Mouse (Mus musculus) ES-E14 (cell line): ENCODE results near the gene Pla2g7. TPM values are rescaled to one million over a fixed set of nuclear protein-coding genes. Genes with fewer than 3 reads are reported as not detected.
"Not testable (repeated sequence)": the region's sequence is repeated elsewhere in the genome, so short reads cannot be mapped to it uniquely, and the experiment has no call there.

Experiments used
- DNase-seq: peaks from one replicate; pipeline ENCODE4 v3.0.0-alpha.2; 2013; ENCODE audit warnings: low read depth, low spot score
- H3K27ac ChIP-seq: 2 replicates; pipeline ENCODE4 v1.5.1; 2012; ENCODE audit warnings: low read depth, mild to moderate bottlenecking, low read length, moderate library complexity, mixed read lengths; ENCODE audit not compliant: poor library complexity, insufficient read depth, severe bottlenecking
- H3K36me3 ChIP-seq: 2 replicates; pipeline ENCODE4 v1.6.1; 2012; ENCODE audit warnings: mild to moderate bottlenecking, low read length, moderate library complexity, mixed read lengths; ENCODE audit not compliant: control insufficient read depth, poor library complexity, insufficient read depth, severe bottlenecking
- H3K4me1 ChIP-seq, 2 experiments: fragments of 150-350 bp in 1 of 2; sonication (generic) in 1 of 2; 2 replicates each; pipeline ENCODE4 v1.6.1; 2012; ENCODE audit warnings: low read length in 2 of 2, mild to moderate bottlenecking in 1 of 2, mixed read lengths in 1 of 2; ENCODE audit not compliant: control insufficient read depth in 2 of 2, insufficient read depth in 2 of 2, poor library complexity in 1 of 2
- H3K4me3 ChIP-seq, 2 experiments: fragments of 150-350 bp in 1 of 2; sonication (generic) in 1 of 2; 2 replicates each; pipeline ENCODE4 v1.5.1; 2012; ENCODE audit warnings: low read length in 2 of 2, low read depth in 1 of 2, mild to moderate bottlenecking in 1 of 2, mixed read lengths in 1 of 2; ENCODE audit not compliant: insufficient read depth in 1 of 2, poor library complexity in 1 of 2, severe bottlenecking in 1 of 2
- H3K9ac ChIP-seq: 2 replicates; pipeline ENCODE4 v1.6.1; 2012; ENCODE audit warnings: low read depth, mild to moderate bottlenecking, low read length, mixed read lengths; ENCODE audit not compliant: poor library complexity, insufficient read depth, severe bottlenecking
- H3K9me3 ChIP-seq: fragments of 150-350 bp; sonication (generic); 2 replicates; pipeline ENCODE4 v1.6.1; 2012; ENCODE audit warnings: low read depth, mild to moderate bottlenecking, low read length; ENCODE audit not compliant: control insufficient read depth, insufficient read depth
- CHD2 ChIP-seq: IDR thresholded peaks from 2 replicates; pipeline ENCODE4 v1.6.1; 2014; ENCODE audit warnings: mild to moderate bottlenecking, low read depth, low read length, inconsistent platforms
- HCFC1 ChIP-seq: IDR thresholded peaks from 2 replicates; pipeline ENCODE4 v1.6.1; 2012; ENCODE audit warnings: low read length, inconsistent platforms, borderline replicate concordance; ENCODE audit not compliant: insufficient read depth
- MAFK ChIP-seq: IDR thresholded peaks from 2 replicates; pipeline ENCODE4 v1.6.1; 2014; ENCODE audit warnings: mild to moderate bottlenecking, low read depth, low read length, inconsistent platforms; ENCODE audit not compliant: insufficient read depth
- ZC3H11A ChIP-seq: IDR thresholded peaks from 2 replicates; pipeline ENCODE4 v1.6.1; 2012; ENCODE audit warnings: low read depth, mild to moderate bottlenecking, inconsistent platforms, low read length, borderline replicate concordance
- ZNF384 ChIP-seq: IDR thresholded peaks from 2 replicates; pipeline ENCODE4 v1.6.1; 2012; ENCODE audit warnings: low read depth, low read length, inconsistent platforms
- in situ Hi-C, 2 experiments: fragments of 600-800 bp; cut with MboI; formaldehyde crosslinking; loops; one replicate each; pipeline ENCODE4 v1.15.1; 2025; ENCODE audit warnings: low sequenced_read_pairs in 2 of 2, inconsistent platforms in 1 of 2; ENCODE audit not compliant: unreplicated experiment in 2 of 2
- total RNA-seq: library from RNA; depleted of rRNA; stranded (reverse); fragments of 300-350 nt; gene quantifications from 2 replicates; pipeline ENCODE4 v1.2.3, GENCODE M21; 2012

The Pla2g7 gene
- total RNA-seq, 1 experiment = 5.7 TPM

- Histone ChIP-seq H3K4me1 (no peaks in the 10 kb centered on the region; a peak in 1 of 4 replicates), H3K9me3 (no peaks in the 10 kb centered on the region), H3K27ac (no peak overlapping the region), H3K9ac (no peak overlapping the region), H3K4me3 (no peak overlapping the region), H3K36me3 (no peaks in the 10 kb centered on the region)
- in situ Hi-C loops = no loop called here
- TF ChIP-seq HCFC1 = no peak
- TF ChIP-seq ZNF384 = no peak
- no peak for TF ChIP-seq MAFK
- TF ChIP-seq CHD2 = no peak
- no peak for TF ChIP-seq ZC3H11A
- no peak for DNase-seq
Measured at GRCm38 (mm10) chr17:43531192-43531591, 36.7 kb upstream of the Pla2g7 start.

- Histone ChIP-seq H3K36me3 (no peaks in the 10 kb centered on the region), H3K27ac (no peak overlapping the region), H3K9me3 (no peaks in the 10 kb centered on the region), H3K4me1 (no peaks in the 10 kb centered on the region; a peak in 1 of 4 replicates), H3K4me3 (peak overlapping the region in 1 of 2 experiments; percentile 60; a peak in 2 of 4 replicates), H3K9ac (no peak overlapping the region)
- TF ChIP-seq HCFC1 (no peak), ZC3H11A (no peak), CHD2 (no peak), MAFK (no peak), ZNF384 (no peak)
- peak; percentile 69 for DNase-seq
- in situ Hi-C loops = no loop called here
Measured at GRCm38 (mm10) chr17:43534362-43535222, 33.3 kb upstream of the Pla2g7 start.

- H3K4me1 ChIP-seq, H3K27ac ChIP-seq, H3K36me3 ChIP-seq, in situ Hi-C loops, H3K9me3 ChIP-seq, H3K9ac ChIP-seq, DNase-seq, H3K4me3 ChIP-seq: not testable (repeated sequence)
Measured at GRCm38 (mm10) chr17:43536841-43537240, 31.1 kb upstream of the Pla2g7 start.

- H3K27ac ChIP-seq = no peak overlapping the region
- H3K4me1 ChIP-seq = no peaks in the 10 kb centered on the region; a peak in 1 of 4 replicates
- in situ Hi-C loops = no loop called here
- no peak overlapping the region for H3K9ac ChIP-seq
- H3K36me3 ChIP-seq = no peaks in the 10 kb centered on the region
- H3K9me3 ChIP-seq = no peaks in the 10 kb centered on the region
- no peak overlapping the region for H3K4me3 ChIP-seq
- no peak for DNase-seq
- TF ChIP-seq HCFC1 (no peak), ZNF384 (no peak), MAFK (no peak), CHD2 (no peak), ZC3H11A (no peak)
Measured at GRCm38 (mm10) chr17:43538767-43539166, 29.1 kb upstream of the Pla2g7 start.

GRCm38 (mm10) chr17:43543539-43543938 lies 24.4 kb upstream of the Pla2g7 start, which contains the start of gene Ankrd66:
Gene Ankrd66 (minus strand): TSS chr17:43543639.
- no peaks in the 10 kb centered on the region for H3K9me3 ChIP-seq
- no peak within 1 kb of the TSS for H3K9ac ChIP-seq
- H3K4me3 ChIP-seq = no peak within 1 kb of the TSS
- DNase-seq = no peak
- in situ Hi-C loops = no loop called here
- no peak for TF ChIP-seq ZNF384
- no peak for TF ChIP-seq MAFK
- TF ChIP-seq CHD2 = no peak
- no peak for TF ChIP-seq HCFC1
- no peak for TF ChIP-seq ZC3H11A
- H3K4me1 ChIP-seq = no peaks in the 10 kb centered on the region
- no peak within 1 kb of the TSS for H3K27ac ChIP-seq
- H3K36me3 ChIP-seq = no peaks in the 10 kb centered on the region
